In genomic region chr8:99604327-99604726, GRCm38 (mm10) we compare ENCODE assay signal across 8 mouse cellular contexts.
DNase-seq lines count a peak whose midpoint lies in the region; ATAC-seq and TF ChIP-seq lines count a peak whose summit lies in the region.
"Not testable (repeated sequence)": the region's sequence is repeated elsewhere in the genome, so short reads cannot be mapped to it uniquely, and the experiment has no call there.

No protein-coding gene starts in this region.

- TF ChIP-seq CTCF in brain, embryonic 14.5 days (IDR thresholded peaks at IDR 0.05; ENCODE audit: borderline replicate concordance, extremely low read depth, insufficient read depth, insufficient read length): not testable (repeated sequence)
- TF ChIP-seq CTCF in hindbrain, postnatal 0 days (IDR thresholded peaks at IDR 0.05; ENCODE audit: low read depth): peak; percentile 55
- TF ChIP-seq CTCF in lung, postnatal 0 days (IDR thresholded peaks at IDR 0.05): peak; percentile 22

- WGBS in hindbrain, postnatal 0 days: 57% methylated on average over 2 of the region's 2 CpGs
- 36% methylated on average over 2 of the region's 2 CpGs for WGBS in lung, postnatal 0 days

- ATAC-seq in frontal cortex, adult (ENCODE audit: low TSS enrichment): peak; percentile 67; the same call in 1 of the 2 replicates
- ATAC-seq in hindbrain, postnatal 0 days; lung, postnatal 0 days: not testable (repeated sequence)

- TF ChIP-seq POLR2A in brain, embryonic 14.5 days (IDR thresholded peaks at IDR 0.05; ENCODE audit: borderline replicate concordance, extremely low read depth, insufficient read depth, insufficient read length, poor library complexity, severe bottlenecking): not testable (repeated sequence)

- not testable (repeated sequence) for H3K4me3 ChIP-seq in hindbrain, postnatal 0 days (ENCODE audit: low read length); lung, postnatal 0 days (ENCODE audit: low read depth, low read length)

- not testable (repeated sequence) for H3K9ac ChIP-seq in hindbrain, postnatal 0 days (replicated peaks; ENCODE audit: low read length); lung, postnatal 0 days (replicated peaks; ENCODE audit: low read depth)

- H3K36me3 ChIP-seq in hindbrain, postnatal 0 days (ENCODE audit: insufficient read depth, low read length); lung, postnatal 0 days (ENCODE audit: insufficient read depth, low read length): not testable (repeated sequence)

- H3K4me1 ChIP-seq in hindbrain, postnatal 0 days (ENCODE audit: insufficient read depth, low read length); lung, postnatal 0 days (ENCODE audit: insufficient read depth, low read depth, low read length): not testable (repeated sequence)

- peak; percentile 6 for DNase-seq in ES-CJ7 (ENCODE audit: low read depth, low spot score)
- DNase-seq in brain, embryonic 14.5 days (ENCODE audit: low read depth): peak; percentile 32
- peak; percentile 5 for DNase-seq in embryo, embryonic 10.5 days (ENCODE audit: low spot score)
- DNase-seq in hindbrain, postnatal 0 days (ENCODE audit: low spot score): peak; percentile 31
- peak; percentile 6 to 17 for DNase-seq in layer of hippocampus, postnatal 10 days (ENCODE audit: low spot score in 2 of 2)
- not testable (repeated sequence) for DNase-seq in lung, postnatal 0 days (ENCODE audit: low spot score)
- peak; percentile 5 to 6 for DNase-seq in right cerebral cortex, adult 2 months (ENCODE audit: low spot score in 2 of 2)

- TF ChIP-seq EP300 in lung, postnatal 0 days (IDR thresholded peaks at IDR 0.05): not testable (repeated sequence)

- H3K9me3 ChIP-seq in hindbrain, postnatal 0 days (ENCODE audit: low read length); lung, postnatal 0 days (ENCODE audit: low read length): not testable (repeated sequence)

- not testable (repeated sequence) for H3K27me3 ChIP-seq in hindbrain, postnatal 0 days (ENCODE audit: insufficient read depth, low read length); lung, postnatal 0 days (replicated peaks; ENCODE audit: insufficient read depth, low read length)

- not testable (repeated sequence) for H3K4me2 ChIP-seq in hindbrain, postnatal 0 days (ENCODE audit: low read depth, low read length); lung, postnatal 0 days (replicated peaks; ENCODE audit: low read depth, low read length)

- H3K27ac ChIP-seq in hindbrain, postnatal 0 days; lung, postnatal 0 days (ENCODE audit: low read length): not testable (repeated sequence)
